Comparison of ENCODE assay signal across 16 mouse cellular contexts in genomic region chr8:58998081-58998480, GRCm38 (mm10).
DNase-seq lines count a peak whose midpoint lies in the region; TF ChIP-seq lines count a peak whose summit lies in the region.
"Had no signal": no experiment of that assay in that cellular context is flagged by ENCODE, and none has a peak within 500 bp of the region (broad histone marks: within the 10 kb centered on the region; RNA-seq: fewer than 3 reads in every experiment).

No protein-coding gene starts in this region.

- no peak overlapping the region for H3K27ac ChIP-seq in layer of hippocampus, adult 2 months
- H3K27ac ChIP-seq: heart, embryonic 10.5 days; liver, embryonic 12.5 days; midbrain, embryonic 13.5 days had no signal

- peak; percentile 51 for DNase-seq in kidney, postnatal 10 days
- DNase-seq in kidney, adult 11 months, result no peak
- peak; percentile 43 for DNase-seq in brain, embryonic 14.5 days (ENCODE audit: low read depth)
- DNase-seq in layer of hippocampus, adult 2 months (ENCODE audit: low spot score in 2 of 2), result peak; percentile 10 to 39
- DNase-seq in right cerebral cortex, adult 2 months (ENCODE audit: low spot score in 2 of 2), result peak; percentile 31 to 45
- no peak for DNase-seq in thymus, postnatal 10 days (ENCODE audit: low spot score in 2 of 2)
- no peak for DNase-seq in adipocyte (ENCODE audit: low spot score)
- DNase-seq: adrenal gland, adult 2 months; gastrocnemius, postnatal 10 days; heart, postnatal 4 days; lung, postnatal 14 days; retina, postnatal 1 day; thymus, postnatal 4 days had no signal

- TF ChIP-seq CTCF in brain, embryonic 14.5 days (IDR thresholded peaks at IDR 0.05; ENCODE audit: borderline replicate concordance, extremely low read depth, insufficient read depth, insufficient read length), result no peak
- no peak for TF ChIP-seq CTCF in layer of hippocampus, adult 2 months (conservative IDR thresholded peaks at IDR 0.05)

- no peak for TF ChIP-seq POLR2A in brain, embryonic 14.5 days (IDR thresholded peaks at IDR 0.05; ENCODE audit: borderline replicate concordance, extremely low read depth, insufficient read depth, insufficient read length, poor library complexity, severe bottlenecking)

- H3K4me3 ChIP-seq in layer of hippocampus, adult 2 months, result no peak overlapping the region
- H3K4me3 ChIP-seq: heart, embryonic 10.5 days; liver, embryonic 12.5 days; midbrain, embryonic 13.5 days had no signal

Comparison
In these comparisons a context has a peak if more than half of its experiments do, and no peak if none do; other contexts are left out.
1. DNase-seq: peak in kidney, postnatal 10 days (single experiment), brain, embryonic 14.5 days (single experiment), layer of hippocampus, adult 2 months (2 of 2) and right cerebral cortex, adult 2 months (2 of 2); none in kidney, adult 11 months (single experiment), thymus, postnatal 10 days (0 of 2) and adipocyte (single experiment).